In the genomic region with DNA sequence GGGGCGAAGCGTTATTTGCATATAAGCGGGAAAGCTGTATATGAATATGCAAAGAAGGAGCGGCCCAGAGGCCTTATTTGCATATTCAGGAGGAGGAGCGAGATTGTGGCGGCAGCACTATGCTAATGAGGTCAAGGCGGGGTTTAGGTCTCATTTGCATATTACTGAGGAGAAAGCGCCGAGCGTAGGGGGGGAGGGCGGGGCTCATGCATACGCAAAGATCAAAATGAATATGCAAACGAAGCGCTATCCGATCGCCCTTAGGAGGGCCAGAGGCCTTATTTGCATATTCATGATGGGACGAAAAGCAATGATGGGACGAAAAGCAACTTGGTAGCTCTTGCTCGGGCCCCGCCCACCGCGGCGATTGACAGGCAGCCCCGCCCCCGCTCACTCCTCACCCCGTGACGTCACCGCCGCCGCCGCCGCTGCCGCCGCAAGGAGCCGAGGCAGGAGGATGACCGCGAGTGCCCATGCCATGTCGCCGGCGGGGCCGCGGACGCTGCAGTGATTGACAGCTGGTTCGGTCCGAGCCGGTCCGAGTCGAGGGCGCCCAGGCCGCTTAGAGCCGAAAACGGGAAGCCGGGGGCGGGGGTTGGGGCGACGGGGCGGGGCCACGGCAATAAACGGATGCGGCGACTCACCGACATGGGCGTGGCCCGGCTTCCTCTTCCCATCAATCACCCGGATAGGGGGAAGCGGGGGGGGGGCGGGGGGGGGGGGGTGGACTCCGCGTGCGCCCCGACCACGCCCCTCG, we compare ENCODE assay signal across 8 mouse cellular contexts. TPM values are rescaled to one million over a fixed set of nuclear protein-coding genes. Genes with fewer than 3 reads are reported as not detected.
DNase-seq lines count a peak whose midpoint lies in the region; ATAC-seq lines count a peak whose summit lies in the region.

Gene Crlf2, minus strand, starts transcription at position 590 of the 757 bp plus-strand sequence.

- no peaks in the 10 kb centered on the region for H3K4me1 ChIP-seq in hindbrain, embryonic 11.5 days (replicated peaks; ENCODE audit: control insufficient read depth, insufficient read depth, low read length)

- H3K4me3 ChIP-seq in hindbrain, embryonic 11.5 days (ENCODE audit: low read depth, low read length): peak within 1 kb of the TSS; percentile 57

- peak within 1 kb of the TSS; percentile 37 for H3K4me2 ChIP-seq in hindbrain, embryonic 11.5 days (replicated peaks; ENCODE audit: low read depth, low read length)

- under 1% methylated on average over 55 of the region's 73 CpGs for WGBS in hindbrain, embryonic 11.5 days

- peaks cover 11% of the 10 kb centered on the region for H3K9me3 ChIP-seq in hindbrain, embryonic 11.5 days (ENCODE audit: control insufficient read depth, low read length)

- DNase-seq in Muller cell, postnatal 12 days (ENCODE audit: inconsistent ontology term): peak; percentile 99
- peak; percentile 98 for DNase-seq in cerebellum, adult 9-11 months
- DNase-seq in frontal cortex, adult 2 months (ENCODE audit: extremely low spot score in 1 of 2, low spot score in 1 of 2): peak; percentile 94 to 95
- peak; percentile 93 for DNase-seq in hindbrain, embryonic 11.5 days (ENCODE audit: low spot score)
- peak; percentile 92 to 95 for DNase-seq in layer of hippocampus, postnatal 10 days (ENCODE audit: low spot score in 2 of 2)
- DNase-seq in lung, postnatal 10 days: peak; percentile 94
- peak; percentile 93 for DNase-seq in ovary, postnatal 36 days (ENCODE audit: low spot score)
- DNase-seq in thymus, postnatal 25 days: peak; percentile 90

- peak within 1 kb of the TSS; percentile 54; the same call in 1 of the 2 replicates for H3K9ac ChIP-seq in hindbrain, embryonic 11.5 days (ENCODE audit: low read depth, low read length)

- H3K27ac ChIP-seq in hindbrain, embryonic 11.5 days (ENCODE audit: low read depth, low read length): peak within 1 kb of the TSS; percentile 92

- H3K36me3 ChIP-seq in hindbrain, embryonic 11.5 days (ENCODE audit: control insufficient read depth, insufficient read depth, low read length): peaks cover 4% of the 10 kb centered on the region; the same call in 1 of the 2 replicates

- no peaks in the 10 kb centered on the region for H3K27me3 ChIP-seq in hindbrain, embryonic 11.5 days (ENCODE audit: control insufficient read depth, insufficient read depth, low read length)

- ATAC-seq in hindbrain, embryonic 11.5 days (ENCODE audit: low FRiP score): peak; percentile 77

RNA-seq across cellular contexts. Expression of gene Crlf2, which starts in this region (rescaled TPM):
- polyA plus RNA-seq in frontal cortex, adult 2 months (2012; rRNA removed): 28.0 and 30.2 TPM in 2 replicates
- 4.4 and 4.8 TPM in 2 replicates for polyA plus RNA-seq in hindbrain, embryonic 11.5 days (2014; fragmentation: Nextera tagmentation; extraction: Ambion mirVana)
- total RNA-seq in layer of hippocampus, postnatal 10 days (2021): 10 to 100 TPM; 33.3 to 43.0 TPM

Comparison
In these comparisons a context has a peak if more than half of its experiments do, and no peak if none do; other contexts are left out.
1. Peak in every context shown above with its lines: DNase-seq, ATAC-seq, H3K4me3 ChIP-seq and H3K27ac ChIP-seq.